ENCODE assay signal across 8 mouse cellular contexts in genomic region chr1:93634481-93634891, GRCm38 (mm10). TPM values are rescaled to one million over a fixed set of nuclear protein-coding genes. Genes with fewer than 3 reads are reported as not detected.
A peak's percentile ranks its signal among the peaks of the same experiment; 100 is the strongest.
DNase-seq lines count a peak whose midpoint lies in the region; ATAC-seq and TF ChIP-seq lines count a peak whose summit lies in the region.

No protein-coding gene starts in this region.

- TF ChIP-seq EP300 in lung, postnatal 0 days (IDR thresholded peaks at IDR 0.05) = no peak

- 6% methylated on average over 6 of the region's 6 CpGs for WGBS in hindbrain, embryonic 13.5 days
- WGBS in lung, postnatal 0 days = 3% methylated on average over 6 of the region's 6 CpGs

- ATAC-seq in frontal cortex, adult (ENCODE audit: low TSS enrichment) = peak; percentile 38
- no peak for ATAC-seq in hindbrain, embryonic 13.5 days (ENCODE audit: low FRiP score)
- peak; percentile 13 for ATAC-seq in lung, postnatal 0 days
- no peak for ATAC-seq in monocyte, adult 5-6 weeks (replicated peaks; ENCODE audit: insufficient number of reproducible peaks, low FRiP score, low TSS enrichment, poor library complexity, severe bottlenecking)

- peaks cover 3 to 5% of the 10 kb centered on the region in 2 experiments; a peak in 2 of 4 replicates for H3K4me1 ChIP-seq in ES-E14 (ENCODE audit: control insufficient read depth in 2 of 2, insufficient read depth in 2 of 2, low read length in 2 of 2, poor library complexity in 1 of 2)
- peaks cover 34% of the 10 kb centered on the region for H3K4me1 ChIP-seq in hindbrain, embryonic 13.5 days (replicated peaks)
- H3K4me1 ChIP-seq in lung, postnatal 0 days (ENCODE audit: insufficient read depth, low read depth, low read length) = peaks cover 6% of the 10 kb centered on the region; the same call in 1 of the 2 replicates

- in situ Hi-C loops in ES-E14 (cut with MboI; ENCODE audit: low sequenced_read_pairs in 2 of 2, unreplicated experiment in 2 of 2) = no loop called here

- H3K36me3 ChIP-seq in ES-E14 (ENCODE audit: control insufficient read depth, insufficient read depth, low read length, poor library complexity, severe bottlenecking) = peaks cover 3% of the 10 kb centered on the region; the same call in 1 of the 2 replicates
- H3K36me3 ChIP-seq in hindbrain, embryonic 13.5 days = peaks cover 19% of the 10 kb centered on the region
- no peaks in the 10 kb centered on the region for H3K36me3 ChIP-seq in lung, postnatal 0 days (ENCODE audit: insufficient read depth, low read length)

- no peaks in the 10 kb centered on the region for H3K9me3 ChIP-seq in ES-E14 (ENCODE audit: control insufficient read depth, insufficient read depth, low read depth, low read length)
- no peaks in the 10 kb centered on the region for H3K9me3 ChIP-seq in hindbrain, embryonic 13.5 days
- H3K9me3 ChIP-seq in lung, postnatal 0 days (ENCODE audit: low read length) = no peaks in the 10 kb centered on the region

- no peak for TF ChIP-seq CTCF in lung, postnatal 0 days (IDR thresholded peaks at IDR 0.05)

- H3K4me3 ChIP-seq in ES-E14 (ENCODE audit: insufficient read depth in 1 of 2, low read depth in 1 of 2, low read length in 2 of 2, poor library complexity in 1 of 2, severe bottlenecking in 1 of 2) = peak overlapping the region; percentile 84 to 95
- peak overlapping the region; percentile 99 for H3K4me3 ChIP-seq in hindbrain, embryonic 13.5 days
- H3K4me3 ChIP-seq in lung, postnatal 0 days (ENCODE audit: low read depth, low read length) = peak overlapping the region; percentile 96

- H3K9ac ChIP-seq in ES-E14 (ENCODE audit: insufficient read depth, low read depth, low read length, poor library complexity, severe bottlenecking) = peak overlapping the region; percentile 69; the same call in 1 of the 2 replicates
- peak overlapping the region; percentile 98 for H3K9ac ChIP-seq in hindbrain, embryonic 13.5 days
- peak overlapping the region; percentile 94 for H3K9ac ChIP-seq in lung, postnatal 0 days (replicated peaks; ENCODE audit: low read depth)

- H3K27me3 ChIP-seq in hindbrain, embryonic 13.5 days = no peaks in the 10 kb centered on the region
- H3K27me3 ChIP-seq in lung, postnatal 0 days (replicated peaks; ENCODE audit: insufficient read depth, low read length) = no peaks in the 10 kb centered on the region

- DNase-seq in ES-E14 (ENCODE audit: low read depth, low spot score) = no peak
- peak; percentile 84 for DNase-seq in brain, adult 2 months (ENCODE audit: low read depth, low spot score)
- peak; percentile 35 to 65 for DNase-seq in layer of hippocampus, postnatal 14 days (ENCODE audit: low spot score in 2 of 2)
- DNase-seq in lung, postnatal 0 days (ENCODE audit: low spot score) = peak; percentile 74
- DNase-seq in right cerebral cortex, adult 2 months (ENCODE audit: low spot score in 2 of 2) = peak; percentile 57 to 64

- H3K27ac ChIP-seq in ES-E14 (ENCODE audit: insufficient read depth, low read depth, low read length, poor library complexity, severe bottlenecking) = no peak overlapping the region
- peak overlapping the region; percentile 94 for H3K27ac ChIP-seq in hindbrain, embryonic 13.5 days
- peak overlapping the region; percentile 98 for H3K27ac ChIP-seq in lung, postnatal 0 days (ENCODE audit: low read length)

- H3K4me2 ChIP-seq in hindbrain, embryonic 13.5 days = peak overlapping the region; percentile 86
- H3K4me2 ChIP-seq in lung, postnatal 0 days (replicated peaks; ENCODE audit: low read depth, low read length) = peak overlapping the region; percentile 90

TF ChIP-seq in ES-E14, 5 proteins besides CTCF, POLR2A, EP300 and RAD21:
- no peak for TF ChIP-seq ZC3H11A (IDR thresholded peaks at IDR 0.05; ENCODE audit: borderline replicate concordance, low read depth, low read length)
- no peak for TF ChIP-seq CHD2 (IDR thresholded peaks at IDR 0.05; ENCODE audit: low read depth, low read length)
- TF ChIP-seq ZNF384 (IDR thresholded peaks at IDR 0.05; ENCODE audit: low read depth, low read length) = no peak

RNA-seq across cellular contexts. Expression of gene Stk25, which starts 24.0 kb away (rescaled TPM):
- 62.0 and 79.3 TPM in 2 replicates for total RNA-seq in ES-E14 (2012; rRNA removed)
- polyA plus RNA-seq in hindbrain, embryonic 13.5 days (2015; fragmentation: Nextera tagmentation; extraction: Ambion mirVana) = 307 and 330 TPM in 2 replicates
- total RNA-seq in layer of hippocampus, postnatal 14 days (2021) = 100 to 1,000 TPM; 389 to 405 TPM
- polyA plus RNA-seq in lung, postnatal 0 days (2015; fragmentation: Nextera tagmentation; extraction: Ambion mirVana) = 140 and 148 TPM in 2 replicates
- total RNA-seq in monocyte, adult 5-6 weeks (2017) = 26.7 to 48.0 TPM (median 46.0 TPM) in 3 replicates

RNA-seq across cellular contexts. Expression of gene Bok, which starts 51.0 kb away (rescaled TPM):
- 21.1 and 26.9 TPM in 2 replicates for total RNA-seq in ES-E14 (2012; rRNA removed)
- polyA plus RNA-seq in hindbrain, embryonic 13.5 days (2015; fragmentation: Nextera tagmentation; extraction: Ambion mirVana) = 74.8 and 76.7 TPM in 2 replicates
- total RNA-seq in layer of hippocampus, postnatal 14 days (2021) = 10 to 100 TPM; 85.2 to 95.5 TPM
- 30.9 and 31.2 TPM in 2 replicates for polyA plus RNA-seq in lung, postnatal 0 days (2015; fragmentation: Nextera tagmentation; extraction: Ambion mirVana)
- total RNA-seq in monocyte, adult 5-6 weeks (2017) = not detected in 3 replicates

Comparison
In these comparisons a context has a peak if more than half of its experiments do, and no peak if none do; other contexts are left out.
1. ATAC-seq: peak in frontal cortex, adult (single experiment) and lung, postnatal 0 days (single experiment); none in hindbrain, embryonic 13.5 days (single experiment) and monocyte, adult 5-6 weeks (single experiment).
2. RNA of gene Bok, which starts 51.0 kb away (total RNA-seq): 85.2 to 95.5 TPM in layer of hippocampus, postnatal 14 days and 21.1 to 26.9 TPM in ES-E14; not detected in monocyte, adult 5-6 weeks; every median in the first group is over 10 times any median in the second.
3. Peak in every context shown above with its lines, with median percentiles within 50 percentile points of each other: H3K4me3 ChIP-seq and H3K9ac ChIP-seq.